In the genomic region with DNA sequence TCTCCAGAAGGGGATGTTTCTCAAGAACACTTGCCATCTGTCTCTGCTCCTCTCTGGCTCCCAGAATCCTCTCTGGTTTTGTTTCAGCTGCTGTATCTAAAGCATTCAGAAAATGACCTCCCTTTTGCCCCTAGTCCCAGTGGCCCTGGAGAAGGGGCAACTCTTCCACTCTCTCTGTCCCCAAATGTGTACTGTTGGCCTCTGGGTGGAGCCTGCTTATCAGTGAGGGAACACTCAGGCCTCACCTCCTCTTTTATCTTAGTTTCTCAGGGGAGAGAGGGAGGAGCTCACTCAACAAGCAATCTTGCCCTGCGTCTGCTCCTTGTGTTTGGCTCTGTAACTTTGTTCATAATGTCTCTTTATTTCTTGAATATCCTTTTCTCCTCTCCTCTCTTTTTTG, we compare ENCODE assay signal across 13 mouse cellular contexts. TPM values are rescaled to one million over a fixed set of nuclear protein-coding genes. Genes with fewer than 3 reads are reported as not detected.
DNase-seq lines count a peak whose midpoint lies in the region; ATAC-seq lines count a peak whose summit lies in the region.
"Had no signal": no experiment of that assay in that cellular context is flagged by ENCODE, and none has a peak within 500 bp of the region (broad histone marks: within the 10 kb centered on the region; RNA-seq: fewer than 3 reads in every experiment).

A gene (minus strand): TSS at position 217 of the 400 bp plus-strand sequence.

- peak within 1 kb of the TSS; percentile 41 for H3K4me2 ChIP-seq in heart, embryonic 11.5 days
- H3K4me2 ChIP-seq in midbrain, embryonic 16.5 days (ENCODE audit: low read length), result no peak within 1 kb of the TSS
- H3K4me2 ChIP-seq: limb, embryonic 15.5 days had no signal

- H3K36me3 ChIP-seq in heart, embryonic 11.5 days (ENCODE audit: control insufficient read depth, insufficient read depth, low read length), result no peaks in the 10 kb centered on the region
- H3K36me3 ChIP-seq in midbrain, embryonic 16.5 days (ENCODE audit: control insufficient read depth, insufficient read depth, low read length), result no peaks in the 10 kb centered on the region
- H3K36me3 ChIP-seq: limb, embryonic 15.5 days had no signal

- peak within 1 kb of the TSS; percentile 77 for H3K27ac ChIP-seq in heart, embryonic 11.5 days (ENCODE audit: low read depth, low read length)
- no peak within 1 kb of the TSS for H3K27ac ChIP-seq in midbrain, embryonic 16.5 days (ENCODE audit: low read length)
- H3K27ac ChIP-seq: limb, embryonic 15.5 days had no signal

- H3K9me3 ChIP-seq in heart, embryonic 11.5 days (replicated peaks; ENCODE audit: control insufficient read depth, low read length), result no peaks in the 10 kb centered on the region
- no peaks in the 10 kb centered on the region for H3K9me3 ChIP-seq in midbrain, embryonic 16.5 days (replicated peaks; ENCODE audit: control insufficient read depth, low read length, poor library complexity, severe bottlenecking)
- H3K9me3 ChIP-seq: limb, embryonic 15.5 days had no signal

- intact Hi-C loops in heart, postnatal 25 days (cut with DNase I), result no loop called here

- WGBS in heart, embryonic 11.5 days (ENCODE audit: insufficient replicate concordance), result 11% methylated on average over 1 of the region's 1 CpGs
- WGBS in midbrain, embryonic 16.5 days, result 55% methylated on average over 1 of the region's 1 CpGs

- peak; percentile 87 for ATAC-seq in heart, embryonic 11.5 days (replicated peaks; ENCODE audit: insufficient number of reproducible peaks, low FRiP score, low TSS enrichment)
- peak; percentile 75 for ATAC-seq in erythroid progenitor cell, adult 5-6 weeks (replicated peaks; ENCODE audit: low FRiP score, poor library complexity, severe bottlenecking)
- ATAC-seq in megakaryocyte progenitor cell, adult 5-6 weeks (replicated peaks; ENCODE audit: poor library complexity), result peak; percentile 92
- ATAC-seq in activated CD4-positive, CD25-positive, alpha-beta regulatory T cell, adult 4 months, result no peak
- no peak for ATAC-seq in midbrain, embryonic 16.5 days

- peak within 1 kb of the TSS; percentile 63 for H3K9ac ChIP-seq in heart, embryonic 11.5 days (ENCODE audit: low read depth, low read length)
- H3K9ac ChIP-seq in midbrain, embryonic 16.5 days (ENCODE audit: low read depth, low read length), result no peak within 1 kb of the TSS
- H3K9ac ChIP-seq: limb, embryonic 15.5 days had no signal

- peak within 1 kb of the TSS; percentile 40 for H3K4me3 ChIP-seq in heart, embryonic 11.5 days (ENCODE audit: low read depth, low read length)
- no peak within 1 kb of the TSS for H3K4me3 ChIP-seq in midbrain, embryonic 16.5 days (ENCODE audit: low read depth, low read length)
- H3K4me3 ChIP-seq: limb, embryonic 15.5 days had no signal

- no peak for DNase-seq in heart, postnatal 25 days (ENCODE audit: low spot score)
- peak; percentile 88 for DNase-seq in MEL-GATA-1-ER (ENCODE audit: extremely low read depth, low read depth)
- no peak for DNase-seq in cerebellum, adult 9-10 months
- DNase-seq: kidney, adult 11 months; midbrain, embryonic 14.5 days had no signal

- H3K27me3 ChIP-seq in heart, embryonic 11.5 days (ENCODE audit: control insufficient read depth, insufficient read depth, low read length), result no peaks in the 10 kb centered on the region
- no peaks in the 10 kb centered on the region for H3K27me3 ChIP-seq in midbrain, embryonic 16.5 days (ENCODE audit: control insufficient read depth, insufficient read depth, low read depth, low read length)
- H3K27me3 ChIP-seq: limb, embryonic 15.5 days had no signal

- no peaks in the 10 kb centered on the region for H3K4me1 ChIP-seq in heart, embryonic 11.5 days (ENCODE audit: control insufficient read depth, insufficient read depth, low read length)
- H3K4me1 ChIP-seq in midbrain, embryonic 16.5 days (ENCODE audit: control insufficient read depth, insufficient read depth, low read length), result no peaks in the 10 kb centered on the region
- H3K4me1 ChIP-seq: limb, embryonic 15.5 days had no signal

RNA-seq across cellular contexts. Expression of the gene that starts here (rescaled TPM):
- 41.0 and 53.1 TPM in 2 replicates for polyA plus RNA-seq in heart, embryonic 11.5 days (2014; fragmentation: Nextera tagmentation; extraction: Ambion mirVana)
- total RNA-seq in heart, postnatal 25 days (2021), result under 1 TPM in 1 of 2 experiments, not detected in 1; 0.89 TPM
- total RNA-seq in erythroid progenitor cell, adult 5-6 weeks (2015; ENCODE audit: low replicate concordance), result 2,964 and 2,966 TPM in 2 replicates
- 871 and 1,033 TPM in 2 replicates for total RNA-seq in erythroid progenitor cell, adult 5-6 weeks (2017; ENCODE audit: low replicate concordance)
- total RNA-seq in megakaryocyte progenitor cell, adult 5-6 weeks (2015), result 15.2 and 34.6 TPM in 2 replicates
- total RNA-seq in megakaryocyte progenitor cell, adult 5-6 weeks (2017), result 4.7 and 9.3 TPM in 2 replicates
- under 1 TPM in 1 of 2 experiments, not detected in 1; 0.57 TPM for polyA plus RNA-seq in activated CD4-positive, CD25-positive, alpha-beta regulatory T cell, adult 4 months (2017; shearing (Covaris generic))
- polyA plus RNA-seq in midbrain, embryonic 16.5 days (2015; fragmentation: Nextera tagmentation; extraction: Ambion mirVana), result 0.29 TPM in 1 of 2 replicates, not detected in the other
- total RNA-seq: layer of hippocampus, postnatal 10 days had no signal
- polyA plus RNA-seq: small intestine, adult 2 months had no signal

Comparison
In these comparisons a context has a peak if more than half of its experiments do, and no peak if none do; other contexts are left out.
1. RNA of the gene that starts here (total RNA-seq): 871 to 2,966 TPM in erythroid progenitor cell, adult 5-6 weeks; 4.7 to 34.6 TPM in megakaryocyte progenitor cell, adult 5-6 weeks and 0.89 TPM in heart, postnatal 25 days; every median in the first group is over 10 times any median in the second.
2. RNA of the gene that starts here (polyA plus RNA-seq): 41.0 to 53.1 TPM in heart, embryonic 11.5 days; 0.57 TPM in activated CD4-positive, CD25-positive, alpha-beta regulatory T cell, adult 4 months and 0.29 TPM in midbrain, embryonic 16.5 days; every median in the first group is over 10 times any median in the second.
3. ATAC-seq: peak in heart, embryonic 11.5 days (single experiment), erythroid progenitor cell, adult 5-6 weeks (single experiment) and megakaryocyte progenitor cell, adult 5-6 weeks (single experiment); none in activated CD4-positive, CD25-positive, alpha-beta regulatory T cell, adult 4 months (single experiment) and midbrain, embryonic 16.5 days (single experiment).